Mouse (Mus musculus) kidney, embryonic 14.5 days (tissue): ENCODE results near the gene Tbr1. TPM values are rescaled to one million over a fixed set of nuclear protein-coding genes. Genes with fewer than 3 reads are reported as not detected.

Source experiments
- ATAC-seq: fragments of 200-750 bp; cut with Nextera tagmentation; 2 replicates; pipeline ENCODE4 v1.8.0; 2017; ENCODE audit warnings: moderate number of reproducible peaks, mild to moderate bottlenecking, moderate TSS enrichment, moderate library complexity; ENCODE audit not compliant: low FRiP score, low TSS enrichment
- H3K27ac ChIP-seq: fragments of 300-500 bp; sonication (generic); 2 replicates; pipeline ENCODE4 v1.5.1; 2014; ENCODE audit warnings: low read depth, mild to moderate bottlenecking, low read length, moderate library complexity, mixed read lengths
- H3K27me3 ChIP-seq: fragments of 300-500 bp; sonication (generic); 2 replicates; pipeline ENCODE4 v1.6.1; 2014; ENCODE audit warnings: mild to moderate bottlenecking, low read length; ENCODE audit not compliant: control insufficient read depth, insufficient read depth
- H3K36me3 ChIP-seq: fragments of 300-500 bp; sonication (generic); 2 replicates; pipeline ENCODE4 v1.6.1; 2014; ENCODE audit warnings: low read length, mixed read lengths; ENCODE audit not compliant: control insufficient read depth, insufficient read depth
- H3K4me1 ChIP-seq: fragments of 300-500 bp; sonication (generic); 2 replicates; pipeline ENCODE4 v1.6.1; 2014; ENCODE audit warnings: low read length, mixed read lengths; ENCODE audit not compliant: control insufficient read depth, insufficient read depth
- H3K4me2 ChIP-seq: fragments of 300-500 bp; sonication (generic); replicated peaks from 2 replicates; pipeline ENCODE4 v1.6.1; 2014; ENCODE audit warnings: low read depth, mild to moderate bottlenecking, low read length
- H3K4me3 ChIP-seq: fragments of 300-500 bp; sonication (generic); 2 replicates; pipeline ENCODE4 v1.5.1; 2014; ENCODE audit warnings: mild to moderate bottlenecking, low read length
- H3K9ac ChIP-seq: fragments of 300-500 bp; sonication (generic); 2 replicates; pipeline ENCODE4 v1.6.1; 2014; ENCODE audit warnings: low read depth, mild to moderate bottlenecking, low read length, moderate library complexity
- H3K9me3 ChIP-seq: fragments of 300-500 bp; sonication (generic); 2 replicates; pipeline ENCODE4 v1.6.1; 2016; ENCODE audit warnings: low read length; ENCODE audit not compliant: control insufficient read depth
- WGBS: fragments of 180-500 bp; shearing (Covaris S2); extraction: QIAGEN DNeasy Blood & Tissue Kit; methylation state at CpG from one replicate; pipeline ENCODE4 v1.1.7; 2014; 5-methylcytosine and 5-hydroxymethylcytosine counted together
- polyA plus RNA-seq: library from polyadenylated mRNA; unstranded; fragments of >200 nt; fragmentation: Nextera tagmentation; extraction: Ambion mirVana; gene quantifications from 2 replicates; pipeline ENCODE4 v1.2.1, GENCODE M21; 2014

The Tbr1 gene
- polyA plus RNA-seq: 0.05 and 0.09 TPM in 2 replicates

DNA sequence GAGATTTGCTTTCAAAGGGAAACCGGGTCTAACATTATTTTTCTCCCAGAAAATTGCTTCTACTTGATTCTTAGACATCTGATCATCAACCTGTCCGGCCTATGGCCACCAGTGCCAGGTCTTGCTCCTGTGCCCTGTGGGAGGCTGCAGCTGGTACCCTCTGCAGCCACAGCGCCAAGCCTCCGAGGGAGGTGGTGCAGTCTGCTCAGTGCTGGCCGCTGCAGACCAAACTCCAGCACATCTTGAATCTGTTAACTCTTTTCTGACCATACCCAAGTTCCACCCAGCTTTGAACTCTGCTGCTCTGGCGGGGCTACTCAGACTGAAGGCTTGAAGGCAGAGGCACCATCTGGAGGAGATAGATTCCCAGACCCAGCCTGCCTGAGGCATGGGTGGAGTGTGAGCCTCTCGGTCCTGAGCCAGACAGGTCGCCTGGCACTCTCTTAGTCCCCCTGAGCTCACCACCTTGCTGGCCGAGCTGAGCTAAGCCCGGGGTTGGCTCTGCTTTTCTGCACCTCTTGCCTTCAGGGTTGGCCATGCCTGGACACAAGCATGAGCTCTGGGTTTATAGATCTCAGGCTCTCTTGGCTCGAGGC is at the start of gene Tbr1:
TSS of gene Tbr1 (plus strand) at position 275 of the 596 bp plus-strand sequence.
- Histone ChIP-seq H3K4me3 (no peak within 1 kb of the TSS), H3K36me3 (peaks cover 4% of the 10 kb centered on the region; the same call in 1 of the 2 replicates), H3K9me3 (no peaks in the 10 kb centered on the region), H3K4me2 (no peak within 1 kb of the TSS), H3K4me1 (no peaks in the 10 kb centered on the region), H3K27me3 (peaks cover 47% of the 10 kb centered on the region), H3K27ac (no peak within 1 kb of the TSS), H3K9ac (no peak within 1 kb of the TSS)
- peak; percentile 59; the same call in 1 of the 2 replicates for ATAC-seq
- 5% methylated on average over 11 of the region's 11 CpGs for WGBS

DNA sequence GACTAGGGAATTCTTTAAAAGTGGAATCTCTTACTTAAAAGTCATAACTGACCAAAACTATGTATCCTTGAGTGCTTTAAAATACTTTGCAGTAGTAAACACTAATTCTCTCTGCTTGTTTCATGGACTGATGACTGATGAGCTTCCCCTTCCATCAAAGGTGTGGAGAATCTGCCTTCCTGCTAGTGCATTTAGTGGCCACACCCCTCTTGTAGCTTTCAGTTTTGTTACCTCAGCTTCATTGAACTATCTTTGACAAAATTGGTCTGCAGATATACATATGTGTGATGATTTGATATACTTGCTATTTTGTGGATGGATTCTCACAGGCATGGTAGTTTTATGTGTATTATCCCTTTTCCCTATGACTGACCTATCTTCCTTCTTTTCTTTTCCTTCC is 47.7 kb upstream of the Tbr1 start:
- Histone ChIP-seq H3K4me1 (no peaks in the 10 kb centered on the region), H3K27me3 (no peaks in the 10 kb centered on the region), H3K9ac (no peak overlapping the region), H3K4me3 (no peak overlapping the region), H3K36me3 (no peaks in the 10 kb centered on the region), H3K9me3 (no peaks in the 10 kb centered on the region), H3K4me2 (no peak overlapping the region), H3K27ac (no peak overlapping the region)
- ATAC-seq: no peak

DNA sequence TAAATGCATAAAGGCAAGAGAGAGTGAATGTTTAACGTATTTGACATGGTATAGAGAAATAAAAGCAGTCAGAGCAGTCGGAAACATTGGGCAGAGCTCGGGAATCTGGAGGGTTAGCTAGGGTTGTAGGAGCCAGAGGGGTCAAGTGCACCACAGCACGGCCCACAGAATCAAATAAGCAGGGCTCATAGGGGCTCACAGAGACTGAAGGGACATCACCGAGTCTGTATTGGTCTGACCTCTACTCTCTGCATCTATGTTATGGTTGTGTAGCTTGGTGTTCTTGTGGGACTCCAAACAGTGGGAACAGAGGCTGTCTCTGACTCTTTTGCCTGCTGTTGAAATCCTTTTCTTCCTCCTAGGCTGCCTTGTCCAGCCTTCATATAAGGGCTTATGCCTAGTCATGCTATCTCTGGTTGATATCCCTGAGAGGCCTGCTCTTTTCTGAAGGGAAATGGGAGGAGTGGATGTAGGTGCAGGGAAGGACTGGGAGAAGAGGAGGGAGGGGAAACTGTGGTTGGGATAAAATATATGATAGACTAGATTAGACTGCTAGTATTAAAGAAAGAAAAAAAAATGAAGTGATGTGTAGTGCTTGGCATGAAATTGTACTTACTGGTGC is 43.4 kb upstream of the Tbr1 start:
- Histone ChIP-seq H3K4me1 (no peaks in the 10 kb centered on the region), H3K27me3 (no peaks in the 10 kb centered on the region), H3K4me2 (no peak overlapping the region), H3K9me3 (no peaks in the 10 kb centered on the region), H3K9ac (no peak overlapping the region), H3K27ac (no peak overlapping the region), H3K36me3 (no peaks in the 10 kb centered on the region; the same call in 1 of the 2 replicates), H3K4me3 (no peak overlapping the region)
- ATAC-seq: no peak
- WGBS: 83% methylated on average over 5 of the region's 5 CpGs

DNA sequence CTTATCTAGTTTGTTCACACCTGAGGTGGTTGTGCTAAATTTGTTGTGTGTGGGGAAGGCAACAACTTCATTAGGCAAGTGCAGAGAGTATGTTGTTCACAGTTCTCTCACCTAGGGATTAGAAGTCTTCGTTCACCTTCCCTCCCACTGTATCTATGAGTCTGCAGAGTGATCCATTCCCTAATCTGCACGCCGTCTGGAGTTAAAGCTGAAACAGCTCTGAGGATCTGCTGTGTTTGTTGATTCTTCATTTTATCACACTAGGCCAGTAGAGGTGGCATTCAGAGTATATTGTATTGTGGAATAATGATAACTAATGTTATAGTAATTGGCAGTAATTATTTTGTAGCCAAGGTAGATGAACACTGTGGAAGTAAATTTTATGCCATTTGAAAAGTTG is 42.7 kb upstream of the Tbr1 start:
- no peak overlapping the region for H3K4me3 ChIP-seq
- H3K4me1 ChIP-seq: no peaks in the 10 kb centered on the region
- no peaks in the 10 kb centered on the region for H3K27me3 ChIP-seq
- no peak for ATAC-seq
- no peak overlapping the region for H3K4me2 ChIP-seq
- H3K27ac ChIP-seq: no peak overlapping the region
- no peaks in the 10 kb centered on the region; the same call in 1 of the 2 replicates for H3K36me3 ChIP-seq
- no peak overlapping the region for H3K9ac ChIP-seq
- WGBS: 94% methylated on average over 3 of the region's 3 CpGs
- H3K9me3 ChIP-seq: no peaks in the 10 kb centered on the region

DNA sequence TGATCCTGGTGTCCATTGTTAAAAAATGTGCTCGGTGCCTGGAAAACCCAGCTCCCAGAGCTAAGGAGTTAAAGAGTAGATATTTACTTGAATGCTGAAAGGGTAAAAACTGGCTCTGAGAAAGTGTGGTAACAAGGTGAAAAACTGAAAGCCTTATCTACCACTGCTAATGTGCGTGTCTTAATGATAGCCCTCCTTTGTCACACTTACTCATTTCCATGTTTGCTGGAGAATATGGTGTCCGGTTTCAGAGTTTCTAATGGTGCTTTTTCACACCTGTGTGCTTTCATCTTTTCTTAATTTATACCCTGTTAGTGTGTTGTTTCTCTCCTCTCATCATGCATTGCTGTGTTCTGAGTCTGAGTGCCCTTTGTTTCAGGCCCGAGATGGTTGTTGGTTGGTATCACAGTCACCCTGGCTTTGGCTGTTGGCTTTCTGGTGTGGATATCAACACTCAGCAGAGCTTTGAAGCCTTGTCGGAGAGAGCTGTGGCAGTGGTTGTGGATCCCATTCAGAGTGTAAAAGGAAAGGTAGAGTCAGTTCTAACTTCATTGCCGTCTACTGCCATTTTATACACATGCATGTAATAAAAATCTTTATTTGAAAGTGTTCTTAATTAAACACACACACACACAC is 38.1 kb upstream of the Tbr1 start:
- Histone ChIP-seq H3K9me3 (no peaks in the 10 kb centered on the region), H3K9ac (no peak overlapping the region), H3K4me3 (no peak overlapping the region), H3K27me3 (no peaks in the 10 kb centered on the region), H3K27ac (no peak overlapping the region), H3K4me2 (no peak overlapping the region), H3K36me3 (no peaks in the 10 kb centered on the region; the same call in 1 of the 2 replicates), H3K4me1 (no peaks in the 10 kb centered on the region)
- no peak for ATAC-seq
- whole genome bisulfite sequencing: 63% methylated on average over 6 of the region's 6 CpGs

DNA sequence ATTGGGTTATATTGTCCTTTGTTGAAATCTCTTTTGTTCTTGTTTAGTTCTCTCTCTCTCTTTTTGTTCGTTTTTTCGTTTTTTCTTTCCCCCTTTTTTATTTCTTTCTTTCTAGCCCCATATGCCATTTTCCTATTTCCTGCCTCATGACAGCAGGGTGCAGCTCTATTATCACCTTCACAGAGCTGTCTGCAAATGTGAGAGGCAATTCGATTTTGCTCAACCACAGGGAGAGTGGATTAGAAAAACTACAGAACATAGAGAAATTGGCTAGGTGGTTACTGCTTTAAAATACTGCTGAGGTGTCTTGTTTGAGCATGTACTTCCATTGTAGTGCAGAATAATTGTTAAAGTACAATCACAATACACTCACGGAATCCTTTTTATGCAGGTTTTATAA is 37.2 kb upstream of the Tbr1 start:
- Histone ChIP-seq H3K27me3 (no peaks in the 10 kb centered on the region), H3K4me2 (no peak overlapping the region), H3K36me3 (no peaks in the 10 kb centered on the region; the same call in 1 of the 2 replicates), H3K9me3 (no peaks in the 10 kb centered on the region), H3K4me3 (no peak overlapping the region), H3K27ac (no peak overlapping the region), H3K4me1 (no peaks in the 10 kb centered on the region), H3K9ac (no peak overlapping the region)
- no peak for ATAC-seq
- WGBS: 89% methylated on average over 4 of the region's 4 CpGs

DNA sequence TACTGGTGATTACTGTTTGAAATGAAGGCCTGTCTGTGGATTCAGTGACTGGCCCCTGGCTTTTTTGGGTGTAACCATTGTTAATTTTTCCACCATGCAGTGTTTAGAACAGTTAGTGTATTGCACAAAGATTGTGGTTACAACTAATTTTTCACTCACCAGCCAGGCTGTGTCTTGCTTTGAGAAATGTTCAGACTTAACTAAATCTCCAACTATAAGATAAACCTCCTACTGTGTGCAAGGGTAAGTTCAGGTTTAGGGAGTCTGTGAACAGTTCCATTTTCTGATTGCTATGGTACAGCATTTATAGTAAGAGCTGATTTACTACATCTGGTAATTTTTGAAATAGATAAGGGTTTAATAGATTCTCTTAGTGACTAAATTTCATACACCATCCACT is 21.9 kb upstream of the Tbr1 start:
- H3K9me3 ChIP-seq: no peaks in the 10 kb centered on the region

DNA sequence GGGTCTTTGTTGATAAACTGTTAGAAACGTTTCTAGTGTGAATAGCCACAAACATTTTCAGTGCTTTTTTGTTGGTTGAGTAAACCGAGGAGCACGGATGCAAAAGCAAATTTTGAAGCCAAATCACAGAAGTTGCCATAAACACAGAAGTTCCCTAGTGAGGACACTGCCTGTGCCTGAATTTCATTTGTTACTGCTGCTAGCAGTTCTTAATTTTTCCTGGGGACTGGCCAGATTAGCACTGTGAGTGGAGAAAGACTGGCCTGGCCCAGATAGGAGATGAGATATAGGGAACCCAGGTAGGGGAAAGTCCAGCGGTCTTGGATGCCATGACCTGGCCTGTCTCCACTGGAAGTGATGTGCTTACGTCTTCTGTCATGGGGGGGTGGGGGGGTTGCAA is 7.8 kb upstream of the Tbr1 start:
- no peaks in the 10 kb centered on the region for H3K27me3 ChIP-seq
- H3K4me3 ChIP-seq: no peak overlapping the region
- H3K4me1 ChIP-seq: no peaks in the 10 kb centered on the region
- H3K36me3 ChIP-seq: peaks cover 1% of the 10 kb centered on the region; the same call in 1 of the 2 replicates
- H3K9me3 ChIP-seq: no peaks in the 10 kb centered on the region
- no peak overlapping the region for H3K4me2 ChIP-seq
- WGBS: 80% methylated on average over 5 of the region's 5 CpGs
- no peak for ATAC-seq
- no peak overlapping the region for H3K9ac ChIP-seq
- H3K27ac ChIP-seq: no peak overlapping the region

More for the DNA sequence above, 21.9 kb upstream of the Tbr1 start:
- Histone ChIP-seq H3K9ac (no peak overlapping the region), H3K27ac (no peak overlapping the region), H3K4me3 (no peak overlapping the region), H3K36me3 (peaks cover 10% of the 10 kb centered on the region), H3K4me2 (no peak overlapping the region), H3K4me1 (no peaks in the 10 kb centered on the region), H3K27me3 (no peaks in the 10 kb centered on the region)
- no peak for ATAC-seq

DNA sequence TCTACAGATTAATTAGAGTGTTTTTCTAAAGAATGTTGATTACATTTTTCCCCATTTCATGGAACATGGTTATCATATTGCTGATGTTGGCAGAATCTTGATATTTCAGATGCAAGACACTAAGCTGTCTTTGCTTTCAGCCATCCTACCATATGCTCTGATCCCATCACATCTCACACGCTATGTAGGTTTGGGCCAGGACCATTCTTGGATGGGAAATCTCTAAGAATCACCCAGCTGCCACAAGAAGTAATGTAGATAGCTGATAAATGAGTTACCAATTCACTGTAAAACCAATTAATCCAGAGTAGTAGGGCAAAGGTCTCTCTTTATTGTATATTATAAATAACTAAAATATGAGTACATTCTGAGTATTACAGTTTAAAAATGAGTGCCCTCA is 4.7 kb upstream of the Tbr1 start:
- Histone ChIP-seq H3K27ac (no peak overlapping the region), H3K4me2 (no peak overlapping the region), H3K27me3 (peaks cover 16% of the 10 kb centered on the region), H3K9ac (no peak overlapping the region), H3K36me3 (peaks cover 4% of the 10 kb centered on the region; the same call in 1 of the 2 replicates), H3K4me3 (no peak overlapping the region), H3K4me1 (no peaks in the 10 kb centered on the region), H3K9me3 (no peaks in the 10 kb centered on the region)
- WGBS: 95% methylated on average over 1 of the region's 1 CpGs
- ATAC-seq: no peak
